Mouse (Mus musculus): ENCODE results near the gene Opcml.

GRCm38 (mm10) chr9:28222726-28223125 is 432.2 kb downstream of the Opcml start:
- TF ChIP-seq HCFC1 (IDR thresholded peaks at IDR 0.05; ENCODE audit: borderline replicate concordance, insufficient read depth, low read length) (no peak), ZNF384 (IDR thresholded peaks at IDR 0.05; ENCODE audit: low read depth, low read length) (no peak), ZC3H11A (IDR thresholded peaks at IDR 0.05; ENCODE audit: borderline replicate concordance, low read depth, low read length) (no peak), CHD2 (IDR thresholded peaks at IDR 0.05; ENCODE audit: low read depth, low read length) (no peak), MAFK (IDR thresholded peaks at IDR 0.05; ENCODE audit: insufficient read depth, low read depth, low read length) (no peak)
